Mouse (Mus musculus) ovary, adult 10 weeks (tissue): ENCODE measurements around the gene Olfr867. TPM values are rescaled to one million over a fixed set of nuclear protein-coding genes. Genes with fewer than 3 reads are reported as not detected.

Source experiments
- polyA plus RNA-seq: library from polyadenylated mRNA; stranded (reverse); fragments of 350-450 nt; fragmentation: Illumina TruSeq; extraction: RNeasy Lipid Tissue Mini Kit (QIAGEN cat#74804); gene quantifications from one replicate; pipeline ENCODE4 v1.2.3, GENCODE M21; 2014

The Olfr867 gene
- polyA plus RNA-seq: not detected

GRCm38 (mm10) chr9:20057462-20057861 lies at the start of gene Olfr867:
Gene Olfr867 (minus strand): TSS chr9:20057562.

GRCm38 (mm10) chr9:20098326-20098725 lies 41.0 kb upstream of the Olfr867 start, which contains the start of gene Olfr868:
Gene Olfr868 (plus strand): TSS chr9:20098626.

DNA sequence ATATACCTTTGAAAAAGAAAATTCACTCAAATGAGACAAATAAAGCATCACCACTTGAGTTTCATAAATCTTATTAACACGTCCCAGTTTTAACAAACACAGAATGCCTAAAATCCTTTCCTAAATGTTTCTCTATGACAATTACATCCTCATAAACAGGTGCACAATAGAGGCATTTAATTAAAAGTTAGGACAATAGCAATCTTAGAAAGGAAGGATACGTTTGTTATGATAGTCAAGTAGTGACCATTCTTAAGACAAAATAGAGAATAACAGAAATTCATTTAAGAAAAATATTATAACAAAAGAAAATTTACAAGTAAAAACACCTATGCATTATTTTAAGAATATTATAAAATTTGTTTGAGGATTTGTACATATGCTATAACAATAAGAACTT lies 29.4 kb downstream of the Olfr867 start, which contains the start of gene Olfr866:
Gene Olfr866 (minus strand): TSS at position 101 of the 400 bp plus-strand sequence.

Other genes starting within 250 kb of the Olfr867 start
- not detected for gene Olfr860, start 207.8 kb downstream of the Olfr867 start, polyA plus RNA-seq
- not detected for gene Olfr862, start 169.6 kb downstream of the Olfr867 start, polyA plus RNA-seq
- not detected for gene Olfr77, start 140.7 kb downstream of the Olfr867 start, polyA plus RNA-seq
- not detected for gene Olfr866, start 29.5 kb downstream of the Olfr867 start, polyA plus RNA-seq
- gene Olfr868, start 41.1 kb upstream of the Olfr867 start, polyA plus RNA-seq: not detected
- not detected for gene Olfr869, start 71.4 kb upstream of the Olfr867 start, polyA plus RNA-seq
- not detected for gene Olfr870, start 116.5 kb upstream of the Olfr867 start, polyA plus RNA-seq
- gene Olfr871, start 154.6 kb upstream of the Olfr867 start, polyA plus RNA-seq: not detected
- gene Olfr872, start 179.6 kb upstream of the Olfr867 start, polyA plus RNA-seq: not detected
- not detected for gene Olfr39, start 224.8 kb upstream of the Olfr867 start, polyA plus RNA-seq
- gene Olfr873, start 241.0 kb upstream of the Olfr867 start, polyA plus RNA-seq: not detected